Mouse (Mus musculus): ENCODE measurements at regions not wholly inside any gene's neighbourhood (a gene's known extent, or its start where the extent isn't known, plus 50 kb on each side); places are given as distances from the start of the nearest gene placed in this dataset.

- Histone ChIP-seq H3K4me1 (ENCODE audit: control insufficient read depth, insufficient read depth, low read length) (no peaks in the 10 kb centered on the region), H3K4me3 (ENCODE audit: low read depth, low read length) (no peak overlapping the region), H3K9ac (replicated peaks; ENCODE audit: low read depth, low read length) (no peak overlapping the region), H3K36me3 (ENCODE audit: control insufficient read depth, insufficient read depth, low read length) (no peaks in the 10 kb centered on the region), H3K9me3 (ENCODE audit: control insufficient read depth, low read length) (no peaks in the 10 kb centered on the region), H3K4me2 (ENCODE audit: low read depth, low read length) (no peak overlapping the region), H3K27me3 (ENCODE audit: control insufficient read depth, insufficient read depth, low read length) (no peaks in the 10 kb centered on the region), H3K27ac (ENCODE audit: low read depth, low read length) (no peak overlapping the region)
- 50% methylated on average over 3 of the region's 3 CpGs for WGBS
- no peak for ATAC-seq (ENCODE audit: low read depth)
These were observed 320.3 kb upstream of the Acvr2a start for GRCm38 (mm10) chr2:48493574-48493973.

DNA sequence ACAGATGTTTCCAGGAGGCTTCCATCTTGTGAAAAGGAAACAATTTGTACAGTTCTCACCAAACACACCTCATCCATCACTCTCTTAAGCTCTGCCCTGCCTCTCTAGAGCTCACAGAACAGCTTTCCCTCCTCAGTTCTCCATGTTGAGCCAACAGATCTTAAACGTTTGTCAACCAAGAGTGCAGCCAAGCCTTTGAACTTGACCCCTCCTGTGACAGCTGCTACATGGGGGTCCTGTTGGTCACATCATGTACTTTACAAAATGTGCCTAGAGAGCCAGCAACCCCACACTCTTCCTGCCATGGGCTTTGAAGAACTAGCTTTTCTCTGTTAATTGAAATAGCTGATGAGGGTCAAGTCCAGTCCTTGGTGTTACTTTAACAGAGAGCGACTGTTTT, 319.8 kb upstream of the Acvr2a start:
- ATAC-seq (ENCODE audit: low read depth) = no peak
- WGBS = 51% methylated on average over 2 of the region's 2 CpGs
- no peak overlapping the region for H3K4me3 ChIP-seq (ENCODE audit: low read depth, low read length)
- no peaks in the 10 kb centered on the region for H3K27me3 ChIP-seq (ENCODE audit: control insufficient read depth, insufficient read depth, low read length)
- H3K36me3 ChIP-seq (ENCODE audit: control insufficient read depth, insufficient read depth, low read length) = no peaks in the 10 kb centered on the region
- no peaks in the 10 kb centered on the region for H3K9me3 ChIP-seq (ENCODE audit: control insufficient read depth, low read length)
- H3K9ac ChIP-seq (replicated peaks; ENCODE audit: low read depth, low read length) = no peak overlapping the region
- H3K4me1 ChIP-seq (ENCODE audit: control insufficient read depth, insufficient read depth, low read length) = no peaks in the 10 kb centered on the region
- no peak overlapping the region for H3K4me2 ChIP-seq (ENCODE audit: low read depth, low read length)
- H3K27ac ChIP-seq (ENCODE audit: low read depth, low read length) = no peak overlapping the region

DNA sequence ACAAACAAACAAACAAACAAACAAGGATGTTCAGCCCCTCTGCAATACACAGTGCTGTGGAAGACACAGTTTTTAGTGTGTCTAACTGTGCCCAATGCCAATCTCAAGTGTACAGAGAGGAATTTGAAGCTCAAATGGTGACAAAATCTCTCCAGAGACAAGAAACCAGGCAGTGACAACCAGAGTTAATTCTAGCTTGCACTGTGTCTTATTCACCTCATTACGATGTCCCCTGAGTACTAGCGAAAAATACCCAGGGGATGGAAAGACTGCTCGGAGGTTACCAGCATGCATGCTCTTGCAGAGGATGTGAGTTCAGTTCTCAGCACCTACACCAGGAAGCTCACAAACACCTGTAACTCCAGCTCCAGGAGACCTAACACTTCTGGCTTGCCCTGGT, 319.3 kb upstream of the Acvr2a start:
- Histone ChIP-seq H3K27ac (ENCODE audit: low read depth, low read length) (no peak overlapping the region), H3K4me2 (ENCODE audit: low read depth, low read length) (no peak overlapping the region), H3K4me1 (ENCODE audit: control insufficient read depth, insufficient read depth, low read length) (no peaks in the 10 kb centered on the region), H3K9ac (replicated peaks; ENCODE audit: low read depth, low read length) (no peak overlapping the region), H3K4me3 (ENCODE audit: low read depth, low read length) (no peak overlapping the region), H3K27me3 (ENCODE audit: control insufficient read depth, insufficient read depth, low read length) (no peaks in the 10 kb centered on the region), H3K9me3 (ENCODE audit: control insufficient read depth, low read length) (no peaks in the 10 kb centered on the region), H3K36me3 (ENCODE audit: control insufficient read depth, insufficient read depth, low read length) (no peaks in the 10 kb centered on the region)
- no peak for ATAC-seq (ENCODE audit: low read depth)
- 88% methylated on average over 3 of the region's 3 CpGs for WGBS

DNA sequence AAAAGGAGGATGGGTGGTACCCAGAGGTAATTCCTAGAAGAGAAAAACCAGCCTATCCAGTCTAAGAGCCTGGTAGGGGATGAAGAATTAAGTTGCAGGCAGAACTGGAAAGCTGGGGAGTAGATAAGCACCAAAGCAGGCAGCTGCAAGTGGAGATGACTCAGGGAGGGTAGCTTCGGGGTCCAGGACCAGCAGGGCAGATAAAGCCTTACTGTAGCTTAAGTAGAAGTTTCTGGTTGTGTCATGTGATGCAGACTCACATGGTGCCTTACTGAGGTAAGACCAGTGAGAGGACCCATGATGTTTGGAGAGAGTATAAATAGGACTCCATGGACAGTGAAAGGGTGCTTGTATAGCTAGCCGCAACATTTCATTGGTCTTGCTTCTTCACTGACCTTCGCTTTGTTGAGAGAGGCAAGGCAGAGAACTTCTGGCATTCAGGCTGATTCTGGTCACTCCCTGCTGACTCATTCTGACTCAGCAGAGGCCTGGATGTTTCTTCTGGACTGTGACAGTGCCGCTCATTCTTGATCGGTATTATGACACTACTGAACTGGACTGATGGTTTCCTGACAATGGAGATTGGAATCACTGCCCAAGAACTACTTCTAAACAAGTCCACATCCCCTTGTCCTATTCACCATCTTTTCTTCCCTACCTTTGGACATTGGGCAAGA, 315.7 kb upstream of the Acvr2a start:
- H3K4me3 ChIP-seq (ENCODE audit: low read depth, low read length) = no peak overlapping the region
- WGBS = 98% methylated on average over 5 of the region's 5 CpGs

GRCm38 (mm10) chr2:48499396-48499795, 314.5 kb upstream of the Acvr2a start:
- no peak overlapping the region for H3K4me2 ChIP-seq (ENCODE audit: low read depth, low read length)
- no peak overlapping the region for H3K9ac ChIP-seq (replicated peaks; ENCODE audit: low read depth, low read length)
- H3K27me3 ChIP-seq (ENCODE audit: control insufficient read depth, insufficient read depth, low read length) = no peaks in the 10 kb centered on the region
- no peak overlapping the region for H3K27ac ChIP-seq (ENCODE audit: low read depth, low read length)
- H3K4me3 ChIP-seq (ENCODE audit: low read depth, low read length) = no peak overlapping the region
- WGBS = 86% methylated on average over 6 of the region's 6 CpGs
- H3K36me3 ChIP-seq (ENCODE audit: control insufficient read depth, insufficient read depth, low read length) = no peaks in the 10 kb centered on the region
- no peak for ATAC-seq (ENCODE audit: low read depth)
- no peaks in the 10 kb centered on the region for H3K9me3 ChIP-seq (ENCODE audit: control insufficient read depth, low read length)
- H3K4me1 ChIP-seq (ENCODE audit: control insufficient read depth, insufficient read depth, low read length) = no peaks in the 10 kb centered on the region

More for the DNA sequence above, 315.7 kb upstream of the Acvr2a start:
- H3K4me1 ChIP-seq (ENCODE audit: control insufficient read depth, insufficient read depth, low read length) = no peaks in the 10 kb centered on the region
- no peaks in the 10 kb centered on the region for H3K36me3 ChIP-seq (ENCODE audit: control insufficient read depth, insufficient read depth, low read length)
- H3K27ac ChIP-seq (ENCODE audit: low read depth, low read length) = no peak overlapping the region
- H3K27me3 ChIP-seq (ENCODE audit: control insufficient read depth, insufficient read depth, low read length) = no peaks in the 10 kb centered on the region
- no peak overlapping the region for H3K4me2 ChIP-seq (ENCODE audit: low read depth, low read length)
- no peaks in the 10 kb centered on the region for H3K9me3 ChIP-seq (ENCODE audit: control insufficient read depth, low read length)
- H3K9ac ChIP-seq (replicated peaks; ENCODE audit: low read depth, low read length) = no peak overlapping the region
- ATAC-seq (ENCODE audit: low read depth) = no peak

DNA sequence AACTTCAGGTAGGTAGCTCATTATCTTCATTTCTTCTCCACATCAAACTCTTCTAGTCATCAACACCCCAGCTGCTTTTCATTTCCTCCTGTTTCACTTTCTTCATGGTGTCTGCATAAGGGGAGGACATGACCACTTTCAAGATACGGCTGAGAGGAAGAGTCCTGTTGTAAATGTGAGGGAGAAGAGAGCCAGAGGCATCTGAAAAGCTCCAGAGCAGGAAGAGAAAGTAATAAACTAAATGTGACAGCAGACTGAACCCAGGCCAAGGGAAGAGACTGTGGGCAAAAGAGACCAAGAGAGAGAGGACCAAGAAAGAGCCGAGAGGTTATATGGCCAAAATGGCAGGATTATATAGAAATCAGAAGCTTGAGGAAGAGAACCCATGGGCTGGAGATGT, 312.5 kb upstream of the Acvr2a start:
- Histone ChIP-seq H3K9me3 (ENCODE audit: control insufficient read depth, low read length) (no peaks in the 10 kb centered on the region), H3K4me2 (ENCODE audit: low read depth, low read length) (no peak overlapping the region), H3K9ac (replicated peaks; ENCODE audit: low read depth, low read length) (no peak overlapping the region), H3K36me3 (ENCODE audit: control insufficient read depth, insufficient read depth, low read length) (no peaks in the 10 kb centered on the region), H3K4me1 (ENCODE audit: control insufficient read depth, insufficient read depth, low read length) (no peaks in the 10 kb centered on the region), H3K4me3 (ENCODE audit: low read depth, low read length) (no peak overlapping the region), H3K27me3 (ENCODE audit: control insufficient read depth, insufficient read depth, low read length) (no peaks in the 10 kb centered on the region), H3K27ac (ENCODE audit: low read depth, low read length) (no peak overlapping the region)
- WGBS = 66% methylated on average over 2 of the region's 2 CpGs
- no peak for ATAC-seq (ENCODE audit: low read depth)

- no peaks in the 10 kb centered on the region for H3K4me1 ChIP-seq (ENCODE audit: control insufficient read depth, insufficient read depth, low read length)
- H3K9me3 ChIP-seq (ENCODE audit: control insufficient read depth, low read length) = no peaks in the 10 kb centered on the region
- H3K4me2 ChIP-seq (ENCODE audit: low read depth, low read length) = no peak overlapping the region
- H3K9ac ChIP-seq (replicated peaks; ENCODE audit: low read depth, low read length) = no peak overlapping the region
- no peaks in the 10 kb centered on the region for H3K27me3 ChIP-seq (ENCODE audit: control insufficient read depth, insufficient read depth, low read length)
- H3K4me3 ChIP-seq (ENCODE audit: low read depth, low read length) = no peak overlapping the region
- no peak for ATAC-seq (ENCODE audit: low read depth)
- H3K36me3 ChIP-seq (ENCODE audit: control insufficient read depth, insufficient read depth, low read length) = no peaks in the 10 kb centered on the region
- H3K27ac ChIP-seq (ENCODE audit: low read depth, low read length) = no peak overlapping the region
These were observed 300.1 kb upstream of the Acvr2a start for GRCm38 (mm10) chr2:48513848-48514247.

- Histone ChIP-seq H3K36me3 (ENCODE audit: control insufficient read depth, insufficient read depth, low read length) (no peaks in the 10 kb centered on the region), H3K4me1 (ENCODE audit: control insufficient read depth, insufficient read depth, low read length) (no peaks in the 10 kb centered on the region), H3K9me3 (ENCODE audit: control insufficient read depth, low read length) (no peaks in the 10 kb centered on the region), H3K27me3 (ENCODE audit: control insufficient read depth, insufficient read depth, low read length) (no peaks in the 10 kb centered on the region), H3K4me3 (ENCODE audit: low read depth, low read length) (no peak overlapping the region), H3K9ac (replicated peaks; ENCODE audit: low read depth, low read length) (no peak overlapping the region), H3K27ac (ENCODE audit: low read depth, low read length) (no peak overlapping the region), H3K4me2 (ENCODE audit: low read depth, low read length) (no peak overlapping the region)
- 66% methylated on average over 5 of the region's 5 CpGs for WGBS
- no peak for ATAC-seq (ENCODE audit: low read depth)
These were observed 294.0 kb upstream of the Acvr2a start for GRCm38 (mm10) chr2:48519838-48520404.

DNA sequence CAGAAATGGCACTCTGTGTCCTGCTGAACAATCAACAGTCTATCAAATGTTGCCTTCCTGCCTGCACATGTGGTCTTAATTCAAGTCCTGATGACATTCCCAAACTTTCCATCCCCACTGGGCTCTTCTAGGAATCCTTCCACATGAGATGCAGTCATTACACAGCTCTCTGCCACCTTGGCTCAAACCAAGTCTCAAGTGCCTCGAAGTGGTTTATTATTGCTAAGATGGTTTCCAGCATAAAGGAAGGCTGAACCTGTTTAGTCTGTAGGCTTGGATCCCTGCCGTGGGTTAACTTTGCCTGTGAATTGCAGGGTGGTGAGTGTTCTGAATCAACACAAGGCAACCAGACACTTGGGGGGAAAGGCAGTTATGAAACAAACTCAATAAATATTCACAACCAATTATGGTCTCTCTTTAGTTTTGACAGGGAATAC, 293.4 kb upstream of the Acvr2a start:
- Histone ChIP-seq H3K9me3 (ENCODE audit: control insufficient read depth, low read length) (no peaks in the 10 kb centered on the region), H3K4me3 (ENCODE audit: low read depth, low read length) (no peak overlapping the region), H3K27me3 (ENCODE audit: control insufficient read depth, insufficient read depth, low read length) (no peaks in the 10 kb centered on the region), H3K4me1 (ENCODE audit: control insufficient read depth, insufficient read depth, low read length) (no peaks in the 10 kb centered on the region), H3K27ac (ENCODE audit: low read depth, low read length) (no peak overlapping the region), H3K4me2 (ENCODE audit: low read depth, low read length) (no peak overlapping the region), H3K9ac (replicated peaks; ENCODE audit: low read depth, low read length) (no peak overlapping the region), H3K36me3 (ENCODE audit: control insufficient read depth, insufficient read depth, low read length) (no peaks in the 10 kb centered on the region)
- no peak for ATAC-seq (ENCODE audit: low read depth)
- 46% methylated on average over 2 of the region's 2 CpGs for WGBS
